Mouse (Mus musculus) adrenal gland, adult 18-20 months (tissue): ENCODE results near the gene Supt3. TPM values are rescaled to one million over a fixed set of nuclear protein-coding genes. Genes with fewer than 3 reads are reported as not detected.

Experiments
- DNase-seq, 2 experiments: peaks; one replicate each; pipeline ENCODE4 v3.0.0; 2021 to 2022; ENCODE audit warnings: low spot score in 2 of 2
- total RNA-seq, 2 experiments: library from RNA; stranded (reverse); gene quantifications; 1 replicate in 1 of 2; 2 replicates in 1 of 2; pipeline ENCODE4 v1.2.3; 2021

Supt3 gene
- total RNA-seq, 2 experiments from 2014 or later, result 19.2 to 30.1 TPM

GRCm38 (mm10) chr17:45118565-45119471, 341.9 kb downstream of the Supt3 start:
- no peak for DNase-seq

GRCm38 (mm10) chr17:45119609-45120201, 342.8 kb downstream of the Supt3 start:
- no peak for DNase-seq

- DNase-seq, result no peak
These were observed 346.9 kb downstream of the Supt3 start for GRCm38 (mm10) chr17:45123856-45124255.

- no peak for DNase-seq
These were observed 351.7 kb downstream of the Supt3 start for GRCm38 (mm10) chr17:45128611-45129010.

GRCm38 (mm10) chr17:45133501-45134400, 356.8 kb downstream of the Supt3 start:
- no peak for DNase-seq

- DNase-seq, result no peak
These were observed 359.5 kb downstream of the Supt3 start for GRCm38 (mm10) chr17:45136491-45136890.

- no peak for DNase-seq
These were observed 366.1 kb downstream of the Supt3 start for GRCm38 (mm10) chr17:45143043-45143442.

- no peak for DNase-seq
These were observed 367.7 kb downstream of the Supt3 start for GRCm38 (mm10) chr17:45144656-45145055.

GRCm38 (mm10) chr17:45151312-45151929, 374.5 kb downstream of the Supt3 start:
- DNase-seq, result no peak

- DNase-seq, result no peak
These were observed 376.8 kb downstream of the Supt3 start for GRCm38 (mm10) chr17:45153721-45154120.

GRCm38 (mm10) chr17:45158171-45158691, 381.3 kb downstream of the Supt3 start:
- no peak for DNase-seq

- no peak for DNase-seq
These were observed 383.7 kb downstream of the Supt3 start for GRCm38 (mm10) chr17:45160651-45161050.

GRCm38 (mm10) chr17:45165741-45166140, 388.8 kb downstream of the Supt3 start:
- peak in 1 of 2 experiments; percentile 12 for DNase-seq

Other genes starting within 250 kb of the Supt3 start
- gene Runx2, start 37.6 kb downstream of the Supt3 start, total RNA-seq, result 10 to 100 TPM; 11.6 to 29.5 TPM